25 mouse cellular contexts compared by ENCODE assay signal in the genomic region with DNA sequence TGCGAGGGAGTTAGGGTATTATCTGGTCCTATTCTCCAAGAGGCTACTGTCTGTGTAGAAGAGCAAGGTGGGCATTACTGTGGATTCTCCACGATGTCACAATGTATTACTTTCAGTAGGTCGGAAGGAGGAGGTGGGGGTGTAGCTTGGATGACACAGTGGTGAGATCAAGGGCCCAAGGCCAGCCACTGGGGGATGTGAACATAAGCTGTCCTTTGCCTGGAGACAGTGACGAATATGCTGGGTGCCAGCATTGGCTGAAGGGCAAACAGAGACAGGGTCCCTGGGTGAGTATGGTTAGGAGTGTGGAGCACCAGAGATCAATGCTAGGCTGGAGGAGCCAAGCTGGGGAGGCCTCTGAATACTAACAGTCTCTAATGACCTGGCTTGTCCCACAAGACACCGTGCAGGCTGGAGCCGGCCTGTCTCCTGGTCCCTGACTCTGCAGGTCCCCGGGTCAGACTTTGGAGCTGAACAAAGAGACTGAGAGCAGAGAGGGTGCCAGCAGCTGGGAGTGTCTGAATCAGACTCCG. TPM values are rescaled to one million over a fixed set of nuclear protein-coding genes. Genes with fewer than 3 reads are reported as not detected.
A peak's percentile ranks its signal among the peaks of the same experiment; 100 is the strongest.
DNase-seq lines count a peak whose midpoint lies in the region; ATAC-seq and TF ChIP-seq lines count a peak whose summit lies in the region.
"Had no signal": no experiment of that assay in that cellular context is flagged by ENCODE, and none has a peak within 500 bp of the region (broad histone marks: within the 10 kb centered on the region; RNA-seq: fewer than 3 reads in every experiment).

No protein-coding gene starts in this region.

- no peaks in the 10 kb centered on the region for H3K4me1 ChIP-seq in midbrain, embryonic 11.5 days (ENCODE audit: control insufficient read depth, insufficient read depth, low read length)
- no peaks in the 10 kb centered on the region; the same call in 1 of the 2 replicates for H3K4me1 ChIP-seq in midbrain, postnatal 0 days (ENCODE audit: insufficient read depth, low read length)
- H3K4me1 ChIP-seq in midbrain, embryonic 15.5 days, result peaks cover 27% of the 10 kb centered on the region
- H3K4me1 ChIP-seq: heart, embryonic 13.5 days; intestine, embryonic 15.5 days had no signal

- no peak for ATAC-seq in midbrain, embryonic 11.5 days (ENCODE audit: low FRiP score)
- no peak for ATAC-seq in midbrain, postnatal 0 days (ENCODE audit: low FRiP score)
- no peak for ATAC-seq in midbrain, embryonic 15.5 days (replicated peaks)
- ATAC-seq: forebrain, embryonic 14.5 days; hindbrain, postnatal 0 days; intestine, embryonic 15.5 days had no signal

- H3K4me3 ChIP-seq in midbrain, embryonic 11.5 days (ENCODE audit: low read depth, low read length), result no peak overlapping the region
- H3K4me3 ChIP-seq in midbrain, postnatal 0 days (ENCODE audit: low read depth, low read length), result no peak overlapping the region
- H3K4me3 ChIP-seq in midbrain, embryonic 15.5 days, result no peak overlapping the region
- H3K4me3 ChIP-seq: embryonic facial prominence, embryonic 10.5 days; erythroblast, embryonic 14.5 days; forebrain, embryonic 10.5 days; heart, embryonic 13.5 days; hindbrain, embryonic 13.5 days; intestine, embryonic 15.5 days had no signal

- no peak overlapping the region for H3K27ac ChIP-seq in midbrain, embryonic 11.5 days (ENCODE audit: low read depth, low read length)
- H3K27ac ChIP-seq in midbrain, postnatal 0 days (ENCODE audit: low read depth, low read length), result no peak overlapping the region
- H3K27ac ChIP-seq in midbrain, embryonic 15.5 days, result 0 out of 2 replicates have a peak overlapping the region, but pooled peaks have one; percentile 1
- H3K27ac ChIP-seq: embryonic facial prominence, embryonic 10.5 days; forebrain, embryonic 10.5 days; heart, embryonic 13.5 days; hindbrain, embryonic 13.5 days; hindbrain, postnatal 0 days; intestine, embryonic 15.5 days had no signal

- no peaks in the 10 kb centered on the region for H3K36me3 ChIP-seq in midbrain, embryonic 11.5 days (ENCODE audit: control insufficient read depth, insufficient read depth, low read length)
- H3K36me3 ChIP-seq in midbrain, postnatal 0 days (ENCODE audit: insufficient read depth, low read length), result no peaks in the 10 kb centered on the region
- H3K36me3 ChIP-seq in midbrain, embryonic 15.5 days (replicated peaks), result no peaks in the 10 kb centered on the region
- H3K36me3 ChIP-seq: embryonic facial prominence, embryonic 10.5 days; forebrain, embryonic 10.5 days; heart, embryonic 13.5 days; hindbrain, embryonic 13.5 days; intestine, embryonic 15.5 days had no signal

- H3K9ac ChIP-seq in midbrain, embryonic 11.5 days (ENCODE audit: low read length), result no peak overlapping the region
- H3K9ac ChIP-seq in midbrain, postnatal 0 days (replicated peaks; ENCODE audit: low read length, poor library complexity, severe bottlenecking), result no peak overlapping the region
- no peak overlapping the region for H3K9ac ChIP-seq in midbrain, embryonic 15.5 days
- H3K9ac ChIP-seq: heart, embryonic 13.5 days; hindbrain, embryonic 13.5 days; intestine, embryonic 15.5 days had no signal

- no peaks in the 10 kb centered on the region for H3K9me3 ChIP-seq in midbrain, embryonic 11.5 days (ENCODE audit: control insufficient read depth, low read length)
- no peaks in the 10 kb centered on the region for H3K9me3 ChIP-seq in midbrain, postnatal 0 days (ENCODE audit: low read length)
- no peaks in the 10 kb centered on the region for H3K9me3 ChIP-seq in midbrain, embryonic 15.5 days
- H3K9me3 ChIP-seq: embryonic facial prominence, embryonic 10.5 days; forebrain, embryonic 10.5 days; heart, embryonic 13.5 days; hindbrain, embryonic 13.5 days; intestine, embryonic 15.5 days had no signal

- peak; percentile 81 for DNase-seq in midbrain, embryonic 11.5 days (ENCODE audit: low spot score, missing footprints)
- no peak for DNase-seq in midbrain, postnatal 0 days (ENCODE audit: low spot score)
- DNase-seq in adrenal gland, adult 2 months, result peak; percentile 91
- peak; percentile 86 for DNase-seq in adrenal gland, postnatal 14 days
- no peak for DNase-seq in yolk sac, embryonic 10.5 days (ENCODE audit: low spot score)
- DNase-seq in embryo, embryonic 11 days, result no peak
- DNase-seq: cerebellum, adult 11-12 months; cerebellum, adult 9-11 months; cerebellum, postnatal 36 days; gastrocnemius, postnatal 36 days; heart, adult 11 months; heart, postnatal 36 days had no signal

- no peaks in the 10 kb centered on the region; the same call in 1 of the 2 replicates for H3K27me3 ChIP-seq in midbrain, embryonic 11.5 days (ENCODE audit: control insufficient read depth, insufficient read depth, low read length)
- H3K27me3 ChIP-seq in midbrain, postnatal 0 days (ENCODE audit: insufficient read depth, low read length), result no peaks in the 10 kb centered on the region
- 0 out of 2 replicates have a peak, but pooled peaks cover 3% of the 10 kb centered on the region for H3K27me3 ChIP-seq in midbrain, embryonic 15.5 days (replicated peaks)

- WGBS in midbrain, embryonic 11.5 days, result 72% methylated on average over 8 of the region's 8 CpGs
- WGBS in midbrain, postnatal 0 days, result 70% methylated on average over 8 of the region's 8 CpGs
- 71% methylated on average over 8 of the region's 8 CpGs for WGBS in midbrain, embryonic 15.5 days

- TF ChIP-seq CTCF in midbrain, postnatal 0 days (IDR thresholded peaks at IDR 0.05), result no peak

- H3K4me2 ChIP-seq in midbrain, embryonic 11.5 days, result no peak overlapping the region
- no peak overlapping the region for H3K4me2 ChIP-seq in midbrain, postnatal 0 days (ENCODE audit: low read depth, low read length, poor library complexity, severe bottlenecking)
- no peak overlapping the region for H3K4me2 ChIP-seq in midbrain, embryonic 15.5 days
- H3K4me2 ChIP-seq: heart, embryonic 13.5 days; hindbrain, embryonic 13.5 days; intestine, embryonic 15.5 days had no signal

RNA-seq across cellular contexts. Expression of gene 1700025C18Rik, which starts 0.9 kb away (rescaled TPM):
- not detected in 2 replicates for polyA plus RNA-seq in midbrain, embryonic 11.5 days (2014; fragmentation: Nextera tagmentation; extraction: Ambion mirVana)
- total RNA-seq in midbrain, postnatal 0 days (2014; rRNA removed), result not detected in 2 replicates
- polyA plus RNA-seq in midbrain, postnatal 0 days (2015; fragmentation: Nextera tagmentation; extraction: Ambion mirVana), result not detected in 2 replicates
- total RNA-seq in adrenal gland, adult 2 months (2021), result not detected
- not detected in 2 replicates for polyA plus RNA-seq in adrenal gland, adult 2 months (2012; rRNA removed)
- not detected in 2 replicates for total RNA-seq in adrenal gland, postnatal 14 days (2021)
- polyA plus RNA-seq in midbrain, embryonic 15.5 days (2015; fragmentation: Nextera tagmentation; extraction: Ambion mirVana), result not detected in 2 replicates
- total RNA-seq: ES-E14; gastrocnemius, adult 8-10 months; gastrocnemius, postnatal 36 days; heart, postnatal 36 days; hindbrain, postnatal 0 days had no signal
- polyA plus RNA-seq: embryonic facial prominence, embryonic 10.5 days; embryonic facial prominence, embryonic 14.5 days; erythroblast, embryonic 14.5 days; forebrain, embryonic 10.5 days; forebrain, embryonic 14.5 days; heart, embryonic 13.5 days; heart, postnatal 0 days; hindbrain, embryonic 13.5 days; hindbrain, postnatal 0 days; intestine, embryonic 15.5 days had no signal

RNA-seq across cellular contexts. Expression of gene Cd40, which starts 36.1 kb away (rescaled TPM):
- 5.6 and 7.3 TPM in 2 replicates for polyA plus RNA-seq in midbrain, embryonic 11.5 days (2014; fragmentation: Nextera tagmentation; extraction: Ambion mirVana)
- total RNA-seq in midbrain, postnatal 0 days (2014; rRNA removed), result 5.2 and 5.9 TPM in 2 replicates
- polyA plus RNA-seq in midbrain, postnatal 0 days (2015; fragmentation: Nextera tagmentation; extraction: Ambion mirVana), result 4.4 and 6.4 TPM in 2 replicates
- total RNA-seq in adrenal gland, adult 2 months (2021), result 1 to 10 TPM; 2.4 to 2.9 TPM
- polyA plus RNA-seq in adrenal gland, adult 2 months (2012; rRNA removed), result 3.2 and 5.3 TPM in 2 replicates
- 3.3 and 6.5 TPM in 2 replicates for total RNA-seq in adrenal gland, postnatal 14 days (2021)
- 5.5 and 6.3 TPM in 2 replicates for polyA plus RNA-seq in midbrain, embryonic 15.5 days (2015; fragmentation: Nextera tagmentation; extraction: Ambion mirVana)

RNA-seq across cellular contexts. Expression of gene Ncoa5, which starts 56.8 kb away (rescaled TPM):
- polyA plus RNA-seq in midbrain, embryonic 11.5 days (2014; fragmentation: Nextera tagmentation; extraction: Ambion mirVana), result 76.9 and 85.6 TPM in 2 replicates
- 74.5 and 79.2 TPM in 2 replicates for total RNA-seq in midbrain, postnatal 0 days (2014; rRNA removed)
- 54.3 and 65.5 TPM in 2 replicates for polyA plus RNA-seq in midbrain, postnatal 0 days (2015; fragmentation: Nextera tagmentation; extraction: Ambion mirVana)
- total RNA-seq in adrenal gland, adult 2 months (2021), result 10 to 100 TPM; 21.0 to 37.6 TPM
- 22.3 and 22.6 TPM in 2 replicates for polyA plus RNA-seq in adrenal gland, adult 2 months (2012; rRNA removed)
- 37.6 and 40.5 TPM in 2 replicates for total RNA-seq in adrenal gland, postnatal 14 days (2021)
- 123 and 126 TPM in 2 replicates for polyA plus RNA-seq in midbrain, embryonic 15.5 days (2015; fragmentation: Nextera tagmentation; extraction: Ambion mirVana)

Comparison
In these comparisons a context has a peak if more than half of its experiments do, and no peak if none do; other contexts are left out.
1. DNase-seq: peak in midbrain, embryonic 11.5 days (single experiment), adrenal gland, adult 2 months (single experiment) and adrenal gland, postnatal 14 days (single experiment); none in midbrain, postnatal 0 days (single experiment), yolk sac, embryonic 10.5 days (single experiment) and embryo, embryonic 11 days (single experiment).